Mouse (Mus musculus) heart, embryonic 13.5 days (tissue): Measurements from ENCODE around the gene Myo1c. TPM values are rescaled to one million over a fixed set of nuclear protein-coding genes. Genes with fewer than 3 reads are reported as not detected.

Experiments
- ATAC-seq: fragments of 200-750 bp; cut with Nextera tagmentation; 2 replicates; pipeline ENCODE4 v1.8.0; 2017; ENCODE audit warnings: moderate TSS enrichment; ENCODE audit not compliant: insufficient number of reproducible peaks, low FRiP score, low TSS enrichment; ENCODE audit errors: extremely low read depth
- H3K27ac ChIP-seq: fragments of 300-500 bp; sonication (generic); replicated peaks from 2 replicates; pipeline ENCODE4 v1.5.1; 2015; ENCODE audit warnings: moderate library complexity, mild to moderate bottlenecking, inconsistent platforms
- H3K27me3 ChIP-seq: fragments of 300-500 bp; sonication (generic); replicated peaks from 2 replicates; pipeline ENCODE4 v1.6.1; 2015; ENCODE audit warnings: mild to moderate bottlenecking, inconsistent platforms
- H3K36me3 ChIP-seq: fragments of 300-500 bp; sonication (generic); 2 replicates; pipeline ENCODE4 v1.6.1; 2015; ENCODE audit warnings: mild to moderate bottlenecking, inconsistent platforms
- H3K4me1 ChIP-seq: fragments of 300-500 bp; sonication (generic); 2 replicates; pipeline ENCODE4 v1.6.1; 2015; ENCODE audit warnings: inconsistent platforms
- H3K4me2 ChIP-seq: fragments of 300-500 bp; sonication (generic); 2 replicates; pipeline ENCODE4 v1.6.1; 2015; ENCODE audit warnings: inconsistent platforms, mild to moderate bottlenecking, moderate library complexity
- H3K4me3 ChIP-seq: fragments of 300-500 bp; sonication (generic); 2 replicates; pipeline ENCODE4 v1.5.1; 2015; ENCODE audit warnings: moderate library complexity, mild to moderate bottlenecking, inconsistent platforms
- H3K9ac ChIP-seq: fragments of 300-500 bp; sonication (generic); 2 replicates; pipeline ENCODE4 v1.6.1; 2015; ENCODE audit warnings: inconsistent platforms, mild to moderate bottlenecking, moderate library complexity
- H3K9me3 ChIP-seq: fragments of 300-500 bp; sonication (generic); 2 replicates; pipeline ENCODE4 v1.6.1; 2016; ENCODE audit warnings: inconsistent platforms
- WGBS: fragments of 180-500 bp; shearing (Covaris S2); methylation state at CpG from one replicate; pipeline ENCODE4 v1.1.7; 2015; ENCODE audit warnings: mixed read lengths; 5-methylcytosine and 5-hydroxymethylcytosine counted together
- polyA plus RNA-seq: library from polyadenylated mRNA; unstranded; fragments of >200 nt; fragmentation: Nextera tagmentation; extraction: Ambion mirVana; gene quantifications from 2 replicates; pipeline ENCODE4 v1.2.1, GENCODE M21; 2015

Gene Myo1c
- 58.4 and 58.7 TPM in 2 replicates for polyA plus RNA-seq

DNA sequence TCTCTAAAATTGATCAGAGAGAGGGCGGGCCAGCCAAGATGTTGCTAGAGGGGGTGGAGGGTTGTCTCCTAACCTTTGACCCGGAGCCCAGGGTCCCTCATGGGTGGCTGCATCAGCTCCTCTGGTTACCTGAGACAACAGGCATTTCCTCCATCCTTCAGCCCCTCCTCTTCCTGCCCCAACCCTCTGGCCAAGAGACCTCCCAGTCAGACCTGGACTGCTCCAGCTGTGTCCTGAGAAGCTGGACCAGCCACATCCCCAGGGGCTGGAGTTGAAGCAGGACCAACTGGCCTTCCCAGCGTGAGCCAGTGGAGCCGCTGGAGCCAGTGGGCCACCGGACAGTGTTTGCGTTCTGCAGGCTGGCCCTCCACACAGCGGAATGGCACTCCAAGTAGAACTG is at the start of gene Myo1c:
Gene Myo1c (plus strand): TSS at position 194 of the 400 bp plus-strand sequence.
- peak within 1 kb of the TSS; percentile 78 for H3K4me3 ChIP-seq
- no peak for ATAC-seq
- peak within 1 kb of the TSS; percentile 93 for H3K27ac ChIP-seq
- no peaks in the 10 kb centered on the region for H3K27me3 ChIP-seq
- H3K4me1 ChIP-seq: peaks cover 70% of the 10 kb centered on the region
- H3K4me2 ChIP-seq: peak within 1 kb of the TSS; percentile 88
- no peaks in the 10 kb centered on the region for H3K9me3 ChIP-seq
- peak within 1 kb of the TSS; percentile 93 for H3K9ac ChIP-seq
- 60% methylated on average over 7 of the region's 7 CpGs for WGBS
- peaks cover 3% of the 10 kb centered on the region; the same call in 1 of the 2 replicates for H3K36me3 ChIP-seq

DNA sequence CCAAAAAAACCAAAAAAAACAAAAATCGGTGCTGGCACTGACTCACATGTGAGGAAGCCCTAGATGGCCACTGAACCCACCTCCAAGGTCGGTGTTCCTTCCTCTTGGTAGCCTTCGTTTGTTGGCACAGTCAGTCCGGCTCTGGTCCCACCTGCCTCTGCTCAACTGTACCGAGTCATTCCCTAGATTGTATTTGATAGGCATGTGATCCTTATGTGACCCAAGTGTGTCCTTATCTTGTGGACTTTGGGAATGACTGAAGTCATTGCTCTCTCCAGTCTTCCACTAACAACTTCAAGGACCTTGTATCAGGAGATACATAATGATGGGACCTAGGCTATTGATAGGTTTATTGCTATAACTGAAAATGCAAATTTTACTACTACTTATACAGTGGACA is 45.5 kb upstream of the Myo1c start:
- no peak for ATAC-seq
- 77% methylated on average over 5 of the region's 5 CpGs for WGBS

DNA sequence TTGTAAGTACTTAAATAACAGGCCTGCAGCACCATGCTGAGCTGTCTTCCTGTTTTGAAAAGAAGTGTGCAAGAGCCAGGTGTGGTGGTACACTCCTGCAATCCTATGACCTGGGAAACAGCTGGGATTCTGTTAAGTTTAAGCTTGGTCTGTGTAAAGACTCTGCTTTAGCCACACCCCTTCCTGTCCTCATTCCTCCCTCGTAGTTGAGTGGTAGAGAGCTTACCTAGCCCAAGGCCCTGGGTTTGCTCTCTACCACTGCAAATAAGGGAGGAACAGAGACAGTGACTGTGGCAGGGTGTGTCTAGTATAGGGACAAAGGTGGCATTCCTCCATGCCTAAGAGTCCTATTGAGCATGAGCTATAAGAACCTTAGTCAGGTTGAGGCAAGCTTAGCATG is 45.0 kb upstream of the Myo1c start:
- Histone ChIP-seq H3K4me1 (peaks cover 7% of the 10 kb centered on the region), H3K36me3 (peaks cover 95% of the 10 kb centered on the region), H3K4me3 (no peak overlapping the region), H3K27me3 (no peaks in the 10 kb centered on the region), H3K4me2 (no peak overlapping the region), H3K9me3 (no peaks in the 10 kb centered on the region), H3K27ac (no peak overlapping the region), H3K9ac (no peak overlapping the region)
- no peak for ATAC-seq
- WGBS: 40% methylated on average over 1 of the region's 1 CpGs

More for the DNA sequence above, 45.5 kb upstream of the Myo1c start:
- H3K4me3 ChIP-seq: no peak overlapping the region
- no peaks in the 10 kb centered on the region for H3K9me3 ChIP-seq
- H3K36me3 ChIP-seq: peaks cover 95% of the 10 kb centered on the region
- H3K4me2 ChIP-seq: no peak overlapping the region
- H3K27me3 ChIP-seq: no peaks in the 10 kb centered on the region
- H3K4me1 ChIP-seq: peaks cover 7% of the 10 kb centered on the region
- no peak overlapping the region for H3K27ac ChIP-seq
- H3K9ac ChIP-seq: no peak overlapping the region

DNA sequence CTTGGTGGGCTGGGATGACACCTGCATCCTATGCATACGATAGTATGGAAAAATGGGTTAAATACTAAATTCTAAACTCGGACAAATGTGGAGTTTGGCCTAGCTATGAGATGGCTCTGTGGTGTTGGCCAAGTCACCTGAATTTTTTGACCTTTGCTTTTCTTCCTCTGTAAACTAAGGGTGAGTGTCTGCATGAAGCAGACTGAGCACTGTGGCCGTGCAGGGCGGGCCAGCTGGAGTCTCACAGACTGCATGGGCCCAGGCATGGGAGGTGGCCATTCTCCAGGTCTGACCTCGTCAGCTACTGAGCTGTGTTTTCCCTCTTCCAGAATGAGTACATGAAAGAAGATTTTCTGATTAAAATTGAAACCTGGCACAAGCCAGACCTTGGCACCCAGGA is 41.5 kb upstream of the Myo1c start:
- 93% methylated on average over 5 of the region's 5 CpGs for WGBS
- no peak for ATAC-seq
- peaks cover 95% of the 10 kb centered on the region for H3K36me3 ChIP-seq

DNA sequence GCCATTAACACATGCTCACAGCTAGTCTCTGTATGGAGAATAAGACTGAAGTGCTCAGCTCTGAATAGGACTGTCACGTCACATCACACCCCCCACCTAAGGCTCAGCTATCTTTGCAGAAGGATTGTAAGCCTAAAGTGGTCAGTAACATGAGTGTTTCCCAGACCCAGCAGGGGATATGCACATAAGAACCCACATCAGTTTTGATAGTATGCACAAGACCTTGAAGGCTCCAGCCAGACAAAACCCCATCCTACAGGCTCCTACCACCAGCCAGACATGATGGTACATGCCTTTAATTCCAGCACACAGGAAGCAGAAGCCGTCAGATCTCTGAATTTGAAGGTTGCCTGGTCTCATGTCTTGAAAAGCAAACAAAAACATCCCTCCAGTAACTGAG is 40.3 kb upstream of the Myo1c start:
- peaks cover 7% of the 10 kb centered on the region for H3K4me1 ChIP-seq
- H3K9ac ChIP-seq: no peak overlapping the region
- no peak overlapping the region for H3K27ac ChIP-seq
- no peaks in the 10 kb centered on the region for H3K9me3 ChIP-seq
- H3K36me3 ChIP-seq: peaks cover 96% of the 10 kb centered on the region
- no peak overlapping the region for H3K4me3 ChIP-seq
- ATAC-seq: no peak
- 60% methylated on average over 2 of the region's 2 CpGs for WGBS
- H3K27me3 ChIP-seq: no peaks in the 10 kb centered on the region
- no peak overlapping the region for H3K4me2 ChIP-seq

More for the DNA sequence above, 41.5 kb upstream of the Myo1c start:
- Histone ChIP-seq H3K27me3 (no peaks in the 10 kb centered on the region), H3K4me2 (no peak overlapping the region), H3K4me1 (peaks cover 7% of the 10 kb centered on the region), H3K9ac (no peak overlapping the region), H3K9me3 (no peaks in the 10 kb centered on the region), H3K4me3 (no peak overlapping the region), H3K27ac (no peak overlapping the region)

DNA sequence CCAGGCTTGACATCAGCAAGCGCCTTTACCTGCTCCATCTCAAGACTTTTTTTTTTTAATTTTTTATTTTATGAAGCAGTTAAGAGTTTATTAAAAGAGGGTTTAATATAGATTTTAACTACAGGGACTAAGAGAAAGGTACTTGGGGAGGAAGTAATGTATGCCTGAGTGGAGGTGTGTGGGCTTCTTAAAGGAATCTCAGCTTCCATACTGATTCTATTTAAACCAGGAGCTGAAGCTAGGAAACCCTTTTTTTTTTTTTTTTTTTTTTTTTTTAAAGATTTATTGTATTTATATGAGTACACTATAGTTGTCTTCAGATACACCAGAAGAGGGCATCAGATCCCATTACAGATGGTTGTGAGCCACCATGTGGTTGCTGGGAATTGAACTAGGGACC is 35.5 kb upstream of the Myo1c start:
- Histone ChIP-seq H3K9me3 (no peaks in the 10 kb centered on the region), H3K4me3 (no peak overlapping the region), H3K27ac (no peak overlapping the region), H3K4me1 (no peaks in the 10 kb centered on the region), H3K4me2 (no peak overlapping the region), H3K36me3 (peaks cover 95% of the 10 kb centered on the region), H3K9ac (no peak overlapping the region), H3K27me3 (no peaks in the 10 kb centered on the region)
- no peak for ATAC-seq
- WGBS: 100% methylated on average over 1 of the region's 1 CpGs

DNA sequence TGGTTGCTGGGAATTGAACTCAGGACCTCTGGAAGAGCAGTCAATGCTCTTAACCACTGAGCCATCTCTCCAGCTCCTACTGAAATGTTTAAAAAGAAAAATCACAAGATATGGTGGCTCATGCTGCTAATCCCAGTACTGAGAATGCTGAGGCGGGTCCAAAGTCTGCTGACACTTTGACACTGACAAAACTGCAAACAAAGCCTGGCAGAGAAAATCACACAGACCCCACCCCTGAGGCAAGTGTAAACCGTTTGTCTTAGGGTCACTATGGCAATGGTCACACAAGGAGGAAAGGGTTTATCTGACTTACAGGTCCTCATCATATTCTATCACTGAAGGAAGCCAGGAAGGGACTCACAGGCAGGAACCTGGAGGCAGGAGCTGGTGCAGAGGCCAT is 34.7 kb upstream of the Myo1c start:
- Histone ChIP-seq H3K4me3 (no peak overlapping the region), H3K36me3 (peaks cover 95% of the 10 kb centered on the region), H3K4me2 (no peak overlapping the region), H3K4me1 (no peaks in the 10 kb centered on the region), H3K27me3 (no peaks in the 10 kb centered on the region), H3K9me3 (no peaks in the 10 kb centered on the region), H3K9ac (no peak overlapping the region), H3K27ac (no peak overlapping the region)
- 76% methylated on average over 2 of the region's 2 CpGs for WGBS
- no peak for ATAC-seq

DNA sequence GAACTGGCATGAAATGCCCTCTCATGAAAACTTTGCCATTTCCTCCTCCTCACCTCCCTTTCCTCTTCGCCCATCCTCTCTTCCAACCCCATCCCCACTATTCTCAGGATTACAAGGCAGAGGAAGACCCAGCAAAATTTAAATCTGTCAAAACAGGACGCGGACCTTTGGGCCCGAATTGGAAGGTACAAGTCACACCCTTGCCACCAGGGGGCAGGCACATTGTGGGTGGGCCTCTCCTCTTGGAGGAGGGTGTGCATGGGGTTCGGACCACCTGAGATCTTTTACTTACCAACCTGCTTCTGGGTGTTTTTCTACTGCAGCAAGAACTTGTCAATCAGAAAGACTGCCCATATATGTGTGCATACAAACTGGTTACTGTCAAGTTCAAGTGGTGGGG is 31.2 kb upstream of the Myo1c start:
- Histone ChIP-seq H3K4me3 (no peak overlapping the region), H3K4me2 (no peak overlapping the region), H3K9ac (no peak overlapping the region), H3K4me1 (peaks cover 33% of the 10 kb centered on the region), H3K9me3 (no peaks in the 10 kb centered on the region), H3K27me3 (no peaks in the 10 kb centered on the region), H3K36me3 (peaks cover 81% of the 10 kb centered on the region), H3K27ac (no peak overlapping the region)
- 79% methylated on average over 5 of the region's 5 CpGs for WGBS
- ATAC-seq: no peak

DNA sequence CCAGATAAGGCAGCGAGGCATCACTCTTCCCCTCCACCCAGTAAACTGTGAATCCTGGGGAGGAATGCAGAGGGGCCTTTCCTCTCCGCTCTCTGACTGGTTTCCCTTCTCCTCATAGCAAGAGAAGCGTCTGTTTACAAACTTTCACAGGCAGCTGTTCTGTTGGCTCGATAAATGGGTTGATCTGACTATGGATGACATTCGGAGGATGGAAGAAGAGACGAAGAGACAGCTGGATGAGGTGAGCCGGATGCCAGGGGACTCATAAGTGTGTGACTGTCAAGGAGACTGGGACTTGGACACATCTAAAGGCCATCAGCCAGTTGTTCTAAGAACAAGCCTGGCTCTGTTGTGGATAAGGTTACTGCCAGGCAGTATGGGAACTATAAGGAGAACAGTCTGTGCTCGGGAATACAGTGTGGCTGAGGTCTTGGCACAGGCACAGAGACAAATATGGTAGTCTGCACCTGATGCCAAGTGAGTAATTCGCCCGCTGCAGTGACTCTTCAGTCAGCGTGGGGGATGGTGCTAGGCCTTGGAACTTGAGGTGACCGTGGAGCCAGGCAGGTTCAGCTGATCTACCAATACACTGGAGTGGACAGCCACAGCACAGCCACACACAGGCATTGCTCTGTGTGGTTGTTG is 30.0 kb upstream of the Myo1c start:
- no peak for ATAC-seq
- peaks cover 44% of the 10 kb centered on the region for H3K4me1 ChIP-seq
- H3K27me3 ChIP-seq: no peaks in the 10 kb centered on the region
- no peak overlapping the region for H3K9ac ChIP-seq
- WGBS: 81% methylated on average over 12 of the region's 12 CpGs
- H3K36me3 ChIP-seq: peaks cover 77% of the 10 kb centered on the region
- no peak overlapping the region for H3K4me3 ChIP-seq
- no peak overlapping the region for H3K4me2 ChIP-seq
- H3K27ac ChIP-seq: peak overlapping the region; percentile 51; the same call in 1 of the 2 replicates
- H3K9me3 ChIP-seq: no peaks in the 10 kb centered on the region

DNA sequence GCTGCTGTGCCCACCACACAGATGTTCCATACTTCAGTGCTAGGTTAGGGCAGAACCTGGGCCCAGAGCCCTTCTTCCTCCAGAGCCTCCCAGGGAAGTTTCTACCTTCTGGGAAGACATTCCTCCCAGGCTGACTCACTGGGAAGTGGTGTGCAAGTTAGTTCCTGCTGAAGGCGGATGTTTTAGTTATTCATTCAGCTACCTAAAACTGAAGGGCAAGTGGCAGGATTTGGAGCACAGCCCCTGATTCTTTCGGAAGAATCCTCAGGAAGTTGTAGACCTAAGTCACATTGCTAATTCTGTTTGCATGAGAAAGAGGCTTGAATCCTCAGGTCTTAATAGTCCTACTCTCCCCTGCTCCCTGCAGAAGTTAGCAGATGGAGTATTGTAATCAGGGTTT is 28.9 kb upstream of the Myo1c start:
- Histone ChIP-seq H3K9ac (0 out of 2 replicates have a peak overlapping the region, but pooled peaks have one; percentile 12), H3K9me3 (no peaks in the 10 kb centered on the region), H3K4me1 (peaks cover 45% of the 10 kb centered on the region), H3K4me2 (no peak overlapping the region), H3K4me3 (no peak overlapping the region), H3K27ac (peak overlapping the region; percentile 51), H3K36me3 (peaks cover 77% of the 10 kb centered on the region), H3K27me3 (no peaks in the 10 kb centered on the region)
- no peak for ATAC-seq
- 67% methylated on average over 2 of the region's 2 CpGs for WGBS

DNA sequence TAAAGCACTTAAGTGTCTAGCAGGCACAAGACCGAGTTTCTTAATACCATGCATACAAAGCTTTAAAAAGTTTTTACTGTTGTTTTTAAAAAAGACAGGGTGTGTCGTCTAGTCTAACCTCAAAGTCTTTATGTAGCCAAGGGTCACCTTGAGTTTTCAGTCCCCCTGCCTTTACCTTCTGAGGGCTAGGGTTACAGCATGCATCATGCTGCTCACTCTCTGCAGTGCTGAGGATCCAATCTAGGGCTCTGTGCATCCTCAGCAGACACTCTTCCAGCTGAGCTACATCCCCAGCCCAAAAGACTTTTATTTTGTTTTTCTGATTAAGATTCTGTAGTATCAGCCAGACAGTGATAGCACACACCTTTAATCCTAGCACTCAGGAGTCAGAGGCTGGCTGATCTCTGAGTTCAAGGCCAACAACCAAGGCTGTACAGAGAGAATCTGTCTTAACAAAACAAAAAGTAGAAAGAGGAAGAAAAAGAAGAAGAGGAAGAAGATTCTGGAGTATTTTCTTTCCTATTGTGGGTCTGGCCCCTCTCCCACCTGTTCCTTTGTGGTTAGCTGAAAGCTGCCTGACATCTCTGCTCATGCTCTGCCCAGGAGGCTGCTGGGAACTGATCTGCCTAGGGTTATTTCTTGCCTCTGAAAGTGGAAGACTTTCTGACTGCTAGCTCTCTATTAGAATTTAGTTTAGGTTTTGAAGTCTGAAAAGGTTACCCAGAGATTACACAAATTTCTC is 27.5 kb upstream of the Myo1c start:
- Histone ChIP-seq H3K4me2 (no peak overlapping the region), H3K4me1 (peaks cover 45% of the 10 kb centered on the region), H3K9ac (peak overlapping the region; percentile 55; the same call in 1 of the 2 replicates), H3K27ac (peak overlapping the region; percentile 96), H3K36me3 (peaks cover 76% of the 10 kb centered on the region), H3K9me3 (no peaks in the 10 kb centered on the region), H3K27me3 (no peaks in the 10 kb centered on the region), H3K4me3 (no peak overlapping the region)
- WGBS: 46% methylated on average over 2 of the region's 2 CpGs
- no peak for ATAC-seq
